Mouse (Mus musculus) myocyte (in vitro differentiated cells): Measurements from ENCODE around the gene Pcsk4. TPM values are rescaled to one million over a fixed set of nuclear protein-coding genes. Genes with fewer than 3 reads are reported as not detected.

Experiments used
- H3K27me3 ChIP-seq: one replicate; pipeline ENCODE4 v1.6.1; 2011; ENCODE audit not compliant: control insufficient read depth, insufficient read depth, insufficient read length
- H3K36me3 ChIP-seq: one replicate; pipeline ENCODE4 v1.6.1; 2011; ENCODE audit not compliant: control insufficient read depth, insufficient read depth
- H3K4me2 ChIP-seq: one replicate; pipeline ENCODE4 v1.6.1; 2011; ENCODE audit warnings: low read depth, control low read depth
- H3K4me3 ChIP-seq: one replicate; pipeline ENCODE4 v1.5.1; 2011; ENCODE audit warnings: mild to moderate bottlenecking, control low read depth, moderate library complexity
- H3K79me2 ChIP-seq: one replicate; pipeline ENCODE4 v1.6.1; 2011; ENCODE audit not compliant: control insufficient read depth, insufficient read depth
- H3ac ChIP-seq: one replicate; pipeline ENCODE4 v1.6.1; 2011; ENCODE audit not compliant: control insufficient read depth, insufficient read length
- CEBPB ChIP-seq: IDR thresholded peaks from 2 replicates; pipeline ENCODE4 v1.6.1; 2011; ENCODE audit warnings: mild to moderate bottlenecking, moderate library complexity; ENCODE audit not compliant: poor library complexity, insufficient read depth, severe bottlenecking
- E2F4 ChIP-seq: IDR thresholded peaks from one replicate; pipeline ENCODE4 v1.6.1; 2011; ENCODE audit warnings: mild to moderate bottlenecking, control low read depth, moderate library complexity; ENCODE audit not compliant: insufficient read depth
- MAX ChIP-seq: IDR thresholded peaks from one replicate; pipeline ENCODE4 v1.6.1; 2011; ENCODE audit warnings: low read depth, mild to moderate bottlenecking, control low read depth
- MYOD1 ChIP-seq, 3 experiments: IDR thresholded peaks; one replicate each; pipeline ENCODE4 v1.6.1; 2011; ENCODE audit warnings: control low read depth in 2 of 3, low read depth in 2 of 3, mild to moderate bottlenecking in 2 of 3, moderate library complexity in 1 of 3; ENCODE audit not compliant: insufficient read length in 2 of 3, control insufficient read depth in 1 of 3
- MYOG ChIP-seq, 3 experiments: IDR thresholded peaks; one replicate each; pipeline ENCODE4 v1.6.1; 2011; ENCODE audit warnings: control low read depth in 2 of 3, low read depth in 2 of 3, mild to moderate bottlenecking in 2 of 3; ENCODE audit not compliant: insufficient read length in 2 of 3, control insufficient read depth in 1 of 3, insufficient read depth in 1 of 3
- POLR2A ChIP-seq: IDR thresholded peaks from one replicate; pipeline ENCODE4 v1.6.1; 2011; ENCODE audit warnings: low read depth, mild to moderate bottlenecking, control low read depth, moderate library complexity; ENCODE audit not compliant: insufficient read length
- POLR2AphosphoS2 ChIP-seq: IDR thresholded peaks from one replicate; pipeline ENCODE4 v1.6.1; 2011; ENCODE audit warnings: low read depth, control low read depth; ENCODE audit not compliant: insufficient read length
- REST ChIP-seq: IDR thresholded peaks from one replicate; pipeline ENCODE4 v1.6.1; 2011; ENCODE audit warnings: mild to moderate bottlenecking, control low read depth, moderate library complexity; ENCODE audit not compliant: insufficient read depth, insufficient read length
- SRF ChIP-seq: IDR thresholded peaks from one replicate; pipeline ENCODE4 v1.6.1; 2011; ENCODE audit warnings: low read depth; ENCODE audit not compliant: control insufficient read depth, insufficient read length
- TCF12 ChIP-seq: IDR thresholded peaks from one replicate; pipeline ENCODE4 v1.6.1; 2011; ENCODE audit warnings: mild to moderate bottlenecking, control low read depth; ENCODE audit not compliant: poor library complexity, insufficient read depth, severe bottlenecking
- TCF3 ChIP-seq: IDR thresholded peaks from one replicate; pipeline ENCODE4 v1.6.1; 2011; ENCODE audit warnings: low read depth, control low read depth; ENCODE audit not compliant: insufficient read length
- USF1 ChIP-seq: IDR thresholded peaks from one replicate; pipeline ENCODE4 v1.6.1; 2011; ENCODE audit warnings: low read depth, mild to moderate bottlenecking, control low read depth, moderate library complexity
- polyA plus RNA-seq: library from polyadenylated mRNA; unstranded; fragments of >200 nt; fragmentation: generic; extraction: Trizol; gene quantifications from one replicate; pipeline ENCODE4 v1.2.1, GENCODE M21; 2012; ENCODE audit warnings: missing spikeins

Gene Pcsk4
- polyA plus RNA-seq, 1 experiment: 2.1 TPM

- Histone ChIP-seq H3ac (no peak overlapping the region), H3K36me3 (no peaks in the 10 kb centered on the region), H3K27me3 (peaks cover 47% of the 10 kb centered on the region), H3K79me2 (no peaks in the 10 kb centered on the region), H3K4me2 (no peak overlapping the region), H3K4me3 (no peak overlapping the region)
- TF ChIP-seq MYOG (IDR thresholded peaks at IDR 0.05; ENCODE audit: control insufficient read depth in 1 of 3, insufficient read depth in 1 of 3, insufficient read length in 2 of 3, low read depth in 2 of 3) (no peak), REST (no peak), MYOD1 (IDR thresholded peaks at IDR 0.05; ENCODE audit: control insufficient read depth in 1 of 3, insufficient read length in 2 of 3, low read depth in 2 of 3) (no peak), CEBPB (no peak), TCF12 (no peak), SRF (no peak), MAX (no peak), USF1 (no peak), E2F4 (no peak), POLR2A (no peak), POLR2AphosphoS2 (no peak)
These were observed 27.8 kb downstream of the Pcsk4 start for GRCm38 (mm10) chr10:80301256-80302081.

- TF ChIP-seq E2F4 (no peak), POLR2A (no peak), REST (no peak)
- H3ac ChIP-seq: no peak overlapping the region
- no peaks in the 10 kb centered on the region for H3K36me3 ChIP-seq
- no peak overlapping the region for H3K4me2 ChIP-seq
- no peak overlapping the region for H3K4me3 ChIP-seq
- H3K79me2 ChIP-seq: no peaks in the 10 kb centered on the region
- H3K27me3 ChIP-seq: peaks cover 40% of the 10 kb centered on the region
These were observed 28.6 kb downstream of the Pcsk4 start for GRCm38 (mm10) chr10:80300672-80301181.

- Histone ChIP-seq H3ac (no peak overlapping the region), H3K36me3 (peaks cover 5% of the 10 kb centered on the region), H3K4me3 (no peak overlapping the region), H3K4me2 (no peak overlapping the region), H3K27me3 (peaks cover 31% of the 10 kb centered on the region), H3K79me2 (no peaks in the 10 kb centered on the region)
- TF ChIP-seq REST (no peak), MYOD1 (IDR thresholded peaks at IDR 0.05; ENCODE audit: control insufficient read depth in 1 of 3, insufficient read length in 2 of 3, low read depth in 2 of 3) (no peak), MAX (no peak), TCF12 (no peak), CEBPB (no peak)
These were observed 29.5 kb downstream of the Pcsk4 start for GRCm38 (mm10) chr10:80299824-80300223.

GRCm38 (mm10) chr10:80299301-80299700 lies 30.0 kb downstream of the Pcsk4 start:
- no peak overlapping the region for H3K4me2 ChIP-seq
- H3K36me3 ChIP-seq: peaks cover 10% of the 10 kb centered on the region
- H3K27me3 ChIP-seq: peaks cover 27% of the 10 kb centered on the region

GRCm38 (mm10) chr10:80298571-80299281 lies 30.6 kb downstream of the Pcsk4 start:
- H3K4me3 ChIP-seq: no peak overlapping the region
- no peak overlapping the region for H3ac ChIP-seq
- H3K36me3 ChIP-seq: peaks cover 16% of the 10 kb centered on the region
- peaks cover 27% of the 10 kb centered on the region for H3K27me3 ChIP-seq
- peaks cover under 1% of the 10 kb centered on the region for H3K79me2 ChIP-seq
- TF ChIP-seq SRF (no peak), MYOD1 (IDR thresholded peaks at IDR 0.05; ENCODE audit: control insufficient read depth in 1 of 3, insufficient read length in 2 of 3, low read depth in 2 of 3) (no peak), MYOG (IDR thresholded peaks at IDR 0.05; ENCODE audit: control insufficient read depth in 1 of 3, insufficient read depth in 1 of 3, insufficient read length in 2 of 3, low read depth in 2 of 3) (no peak), POLR2A (no peak), MAX (no peak), TCF3 (no peak), USF1 (no peak), E2F4 (no peak), CEBPB (no peak), TCF12 (no peak), REST (no peak), POLR2AphosphoS2 (no peak)
- H3K4me2 ChIP-seq: no peak overlapping the region

More at GRCm38 (mm10) chr10:80299301-80299700, 30.0 kb downstream of the Pcsk4 start:
- H3ac ChIP-seq: no peak overlapping the region
- TF ChIP-seq TCF12: no peak
- H3K79me2 ChIP-seq: no peaks in the 10 kb centered on the region
- H3K4me3 ChIP-seq: no peak overlapping the region
